In genomic region chr8:86825674-86826448, GRCm38 (mm10) we compare ENCODE assay signal across 17 mouse cellular contexts. TPM values are rescaled to one million over a fixed set of nuclear protein-coding genes. Genes with fewer than 3 reads are reported as not detected.
DNase-seq lines count a peak whose midpoint lies in the region; ATAC-seq and TF ChIP-seq lines count a peak whose summit lies in the region.
"Had no signal": no experiment of that assay in that cellular context is flagged by ENCODE, and none has a peak within 500 bp of the region (broad histone marks: within the 10 kb centered on the region; RNA-seq: fewer than 3 reads in every experiment).

No protein-coding gene starts in this region.

- no peaks in the 10 kb centered on the region for H3K27me3 ChIP-seq in heart, embryonic 13.5 days (replicated peaks)
- H3K27me3 ChIP-seq in heart, adult 2 months (ENCODE audit: control insufficient read depth, insufficient read depth, low read length), result no peaks in the 10 kb centered on the region
- H3K27me3 ChIP-seq in liver, embryonic 12.5 days (replicated peaks), result no peaks in the 10 kb centered on the region; the same call in 1 of the 2 replicates
- H3K27me3 ChIP-seq in hindbrain, embryonic 13.5 days, result no peaks in the 10 kb centered on the region
- H3K27me3 ChIP-seq: hindbrain, embryonic 15.5 days; midbrain, embryonic 15.5 days; neural tube, embryonic 13.5 days had no signal

- intact Hi-C loops in heart, adult 2 months (cut with DNase I), result no loop called here

- H3K9me3 ChIP-seq in heart, embryonic 13.5 days, result no peaks in the 10 kb centered on the region; the same call in 1 of the 2 replicates
- H3K9me3 ChIP-seq in liver, embryonic 12.5 days (replicated peaks), result no peaks in the 10 kb centered on the region
- H3K9me3 ChIP-seq in hindbrain, embryonic 13.5 days, result no peaks in the 10 kb centered on the region
- H3K9me3 ChIP-seq: hindbrain, embryonic 15.5 days; midbrain, embryonic 15.5 days; neural tube, embryonic 13.5 days had no signal

- no peak overlapping the region for H3K4me2 ChIP-seq in heart, embryonic 13.5 days
- H3K4me2 ChIP-seq in liver, embryonic 12.5 days, result no peak overlapping the region
- no peak overlapping the region for H3K4me2 ChIP-seq in hindbrain, embryonic 13.5 days
- H3K4me2 ChIP-seq: hindbrain, embryonic 15.5 days; midbrain, embryonic 15.5 days; neural tube, embryonic 13.5 days had no signal

- TF ChIP-seq CTCF in heart, adult 2 months (IDR thresholded peaks at IDR 0.05), result no peak

- H3K9ac ChIP-seq in heart, embryonic 13.5 days, result no peak overlapping the region
- H3K9ac ChIP-seq in heart, adult 2 months (ENCODE audit: low read depth, low read length), result no peak overlapping the region
- H3K9ac ChIP-seq in liver, embryonic 12.5 days, result no peak overlapping the region
- H3K9ac ChIP-seq in hindbrain, embryonic 13.5 days, result no peak overlapping the region
- H3K9ac ChIP-seq: forebrain, postnatal 0 days; hindbrain, embryonic 15.5 days; midbrain, embryonic 15.5 days; neural tube, embryonic 13.5 days had no signal

- TF ChIP-seq EP300 in heart, adult 2 months (IDR thresholded peaks at IDR 0.05; ENCODE audit: insufficient read depth, low read depth, low read length), result no peak

- 75% methylated on average over 9 of the region's 9 CpGs for WGBS in heart, embryonic 13.5 days
- WGBS in heart, adult 2 months, result 66% methylated on average over 9 of the region's 9 CpGs
- 69% methylated on average over 9 of the region's 9 CpGs for WGBS in liver, embryonic 12.5 days (ENCODE audit: insufficient replicate concordance)
- WGBS in hindbrain, embryonic 13.5 days, result 86% methylated on average over 9 of the region's 9 CpGs

- no peak for TF ChIP-seq POLR2A in heart, adult 2 months (IDR thresholded peaks at IDR 0.05; ENCODE audit: insufficient read depth, low read depth, low read length)

- H3K79me2 ChIP-seq in heart, adult 2 months (replicated peaks; ENCODE audit: control insufficient read depth, insufficient read depth, low read length), result no peaks in the 10 kb centered on the region

- no peak for DNase-seq in heart, adult 2 months
- peak; percentile 33 for DNase-seq in adipocyte (ENCODE audit: low spot score)
- DNase-seq in gastrocnemius, adult 18-20 months (ENCODE audit: low spot score), result no peak
- DNase-seq: cerebellum, postnatal 36 days; forebrain, postnatal 0 days; gastrocnemius, postnatal 14 days; heart, postnatal 10 days; kidney, adult 2 months; thymus, postnatal 25 days had no signal

- no peak overlapping the region for H3K27ac ChIP-seq in heart, embryonic 13.5 days (replicated peaks)
- no peak overlapping the region for H3K27ac ChIP-seq in heart, adult 2 months
- peak overlapping the region; percentile 64; the same call in 1 of the 2 replicates for H3K27ac ChIP-seq in liver, embryonic 12.5 days
- H3K27ac ChIP-seq in hindbrain, embryonic 13.5 days, result no peak overlapping the region
- H3K27ac ChIP-seq: hindbrain, embryonic 15.5 days; left cerebral cortex, adult 2 months; midbrain, embryonic 15.5 days; neural tube, embryonic 13.5 days had no signal

- peak; percentile 52; the same call in 1 of the 2 replicates for ATAC-seq in heart, embryonic 13.5 days (ENCODE audit: extremely low read depth, insufficient number of reproducible peaks, low FRiP score, low TSS enrichment)
- ATAC-seq in liver, embryonic 12.5 days, result peak; percentile 89
- peak; percentile 85 for ATAC-seq in megakaryocyte-erythroid progenitor cell, adult 5-6 weeks (replicated peaks; ENCODE audit: low FRiP score, low TSS enrichment, poor library complexity, severe bottlenecking)
- no peak for ATAC-seq in hindbrain, embryonic 13.5 days (ENCODE audit: low FRiP score)
- ATAC-seq: forebrain, postnatal 0 days; midbrain, embryonic 15.5 days had no signal

- peaks cover 4% of the 10 kb centered on the region for H3K4me1 ChIP-seq in heart, embryonic 13.5 days
- H3K4me1 ChIP-seq in heart, adult 2 months (ENCODE audit: control insufficient read depth, insufficient read depth, low read length), result no peaks in the 10 kb centered on the region; the same call in 1 of the 2 replicates
- peaks cover 36% of the 10 kb centered on the region for H3K4me1 ChIP-seq in liver, embryonic 12.5 days
- peaks cover 7% of the 10 kb centered on the region; the same call in 1 of the 2 replicates for H3K4me1 ChIP-seq in hindbrain, embryonic 13.5 days (replicated peaks)
- H3K4me1 ChIP-seq: hindbrain, embryonic 15.5 days had no signal

- H3K4me3 ChIP-seq in heart, embryonic 13.5 days, result no peak overlapping the region
- H3K4me3 ChIP-seq in heart, adult 2 months, result no peak overlapping the region
- H3K4me3 ChIP-seq in liver, embryonic 12.5 days, result no peak overlapping the region
- no peak overlapping the region for H3K4me3 ChIP-seq in hindbrain, embryonic 13.5 days
- H3K4me3 ChIP-seq: hindbrain, embryonic 15.5 days; left cerebral cortex, adult 2 months; midbrain, embryonic 15.5 days; neural tube, embryonic 13.5 days had no signal

- no peaks in the 10 kb centered on the region for H3K36me3 ChIP-seq in heart, embryonic 13.5 days
- no peaks in the 10 kb centered on the region for H3K36me3 ChIP-seq in heart, adult 2 months (ENCODE audit: control insufficient read depth, insufficient read depth, low read length)
- H3K36me3 ChIP-seq in liver, embryonic 12.5 days, result no peaks in the 10 kb centered on the region
- H3K36me3 ChIP-seq in hindbrain, embryonic 13.5 days, result no peaks in the 10 kb centered on the region
- H3K36me3 ChIP-seq: hindbrain, embryonic 15.5 days; midbrain, embryonic 15.5 days; neural tube, embryonic 13.5 days had no signal

RNA-seq across cellular contexts. Expression of gene N4bp1, which starts 59.2 kb away (rescaled TPM):
- 6.2 and 6.7 TPM in 2 replicates for polyA plus RNA-seq in heart, embryonic 13.5 days (2015; fragmentation: Nextera tagmentation; extraction: Ambion mirVana)
- total RNA-seq in heart, adult 2 months (2021), result 10 to 100 TPM; 17.1 to 18.1 TPM
- polyA plus RNA-seq in heart, adult 2 months (2012; rRNA removed), result 8.9 and 12.7 TPM in 2 replicates
- polyA plus RNA-seq in liver, embryonic 12.5 days (2016; fragmentation: Nextera tagmentation; extraction: Ambion mirVana), result 4.6 and 5.1 TPM in 2 replicates
- 15.9 and 17.0 TPM in 2 replicates for total RNA-seq in megakaryocyte-erythroid progenitor cell, adult 5-6 weeks (2014; fragmentation: Nextera tagmentation)
- 11.1 and 14.5 TPM in 2 replicates for total RNA-seq in megakaryocyte-erythroid progenitor cell, adult 5-6 weeks (2017)
- 10.0 and 10.6 TPM in 2 replicates for polyA plus RNA-seq in hindbrain, embryonic 13.5 days (2015; fragmentation: Nextera tagmentation; extraction: Ambion mirVana)
- 10 to 100 TPM; 16.4 to 18.2 TPM for total RNA-seq in gastrocnemius, adult 18-20 months (2021)
